Mouse (Mus musculus): ENCODE data around the gene Grin1. TPM values are rescaled to one million over a fixed set of nuclear protein-coding genes. Genes with fewer than 3 reads are reported as not detected.

Gene Grin1
- polyA plus RNA-seq, 1 experiment: 313 TPM

GRCm38 (mm10) chr2:25318119-25318966 lies 644 bp downstream of the Grin1 start:
- peak in 1 of 2 experiments; percentile 75 for DNase-seq (ENCODE audit: extremely low spot score in 1 of 2, low spot score in 1 of 2)

- no peak for DNase-seq (ENCODE audit: extremely low spot score in 1 of 2, low spot score in 1 of 2)
Observed at GRCm38 (mm10) chr2:25311491-25311891, 7.5 kb downstream of the Grin1 start.

- DNase-seq (ENCODE audit: extremely low spot score in 1 of 2, low spot score in 1 of 2): no peak
Observed at GRCm38 (mm10) chr2:25310969-25311368, 8.0 kb downstream of the Grin1 start.

GRCm38 (mm10) chr2:25310180-25310579 lies 8.8 kb downstream of the Grin1 start:
- no peak for DNase-seq (ENCODE audit: extremely low spot score in 1 of 2, low spot score in 1 of 2)

- no peak for DNase-seq (ENCODE audit: extremely low spot score in 1 of 2, low spot score in 1 of 2)
Observed at GRCm38 (mm10) chr2:25305587-25306359, 13.2 kb downstream of the Grin1 start.

GRCm38 (mm10) chr2:25304657-25305541 lies 14.1 kb downstream of the Grin1 start:
- DNase-seq (ENCODE audit: extremely low spot score in 1 of 2, low spot score in 1 of 2): peak in 1 of 2 experiments; percentile 64

GRCm38 (mm10) chr2:25303931-25304656 lies 14.9 kb downstream of the Grin1 start:
- no peak for DNase-seq (ENCODE audit: extremely low spot score in 1 of 2, low spot score in 1 of 2)

- no peak for DNase-seq (ENCODE audit: extremely low spot score in 1 of 2, low spot score in 1 of 2)
Observed at GRCm38 (mm10) chr2:25303452-25303851, 15.5 kb downstream of the Grin1 start.

- no peak for DNase-seq (ENCODE audit: extremely low spot score in 1 of 2, low spot score in 1 of 2)
Observed at GRCm38 (mm10) chr2:25298046-25298445, 20.9 kb downstream of the Grin1 start.

- DNase-seq (ENCODE audit: extremely low spot score in 1 of 2, low spot score in 1 of 2): no peak
Observed at GRCm38 (mm10) chr2:25297093-25297492, 21.9 kb downstream of the Grin1 start.

GRCm38 (mm10) chr2:25293706-25294105 lies 25.3 kb downstream of the Grin1 start:
- DNase-seq (ENCODE audit: extremely low spot score in 1 of 2, low spot score in 1 of 2): no peak

GRCm38 (mm10) chr2:25292856-25293255 lies 26.1 kb downstream of the Grin1 start:
- DNase-seq (ENCODE audit: extremely low spot score in 1 of 2, low spot score in 1 of 2): peak in 1 of 2 experiments; percentile 81

- peak in 1 of 2 experiments; percentile 65 for DNase-seq (ENCODE audit: extremely low spot score in 1 of 2, low spot score in 1 of 2)
Observed at GRCm38 (mm10) chr2:25292054-25292544, 26.9 kb downstream of the Grin1 start.

- no peak for DNase-seq (ENCODE audit: extremely low spot score in 1 of 2, low spot score in 1 of 2)
Observed at GRCm38 (mm10) chr2:25291184-25292053, 27.6 kb downstream of the Grin1 start.

GRCm38 (mm10) chr2:25290816-25291130 lies 28.2 kb downstream of the Grin1 start:
- DNase-seq (ENCODE audit: extremely low spot score in 1 of 2, low spot score in 1 of 2): peak in 1 of 2 experiments; percentile 59

- peak in 1 of 2 experiments; percentile 69 for DNase-seq (ENCODE audit: extremely low spot score in 1 of 2, low spot score in 1 of 2)
Observed at GRCm38 (mm10) chr2:25290101-25290815, 28.7 kb downstream of the Grin1 start.

- DNase-seq (ENCODE audit: extremely low spot score in 1 of 2, low spot score in 1 of 2): no peak
Observed at GRCm38 (mm10) chr2:25289651-25290050, 29.3 kb downstream of the Grin1 start, which contains the start of gene Lrrc26. Gene Lrrc26 (plus strand): TSS chr2:25289915.

GRCm38 (mm10) chr2:25288734-25289345 lies 30.1 kb downstream of the Grin1 start:
- DNase-seq (ENCODE audit: extremely low spot score in 1 of 2, low spot score in 1 of 2): no peak
